Mouse (Mus musculus) embryo, embryonic 10 days (tissue): ENCODE measurements at regions not wholly inside any gene's neighbourhood (a gene's known extent, or its start where the extent isn't known, plus 50 kb on each side); places are given as distances from the start of the nearest gene placed in this dataset.
A peak's percentile ranks its signal among the peaks of the same experiment; 100 is the strongest.

Experiments
- DNase-seq: peaks from one replicate; pipeline ENCODE4 v3.0.0-alpha.2; 2015; ENCODE audit warnings: low spot score

- no peak for DNase-seq
Observed at GRCm38 (mm10) chr19:44626261-44626660, 63.6 kb downstream of the Hif1an start.

GRCm38 (mm10) chr19:44629705-44630104 is 67.1 kb downstream of the Hif1an start:
- DNase-seq, result no peak

GRCm38 (mm10) chr19:44631356-44632007 is 68.8 kb downstream of the Hif1an start:
- no peak for DNase-seq

DNA sequence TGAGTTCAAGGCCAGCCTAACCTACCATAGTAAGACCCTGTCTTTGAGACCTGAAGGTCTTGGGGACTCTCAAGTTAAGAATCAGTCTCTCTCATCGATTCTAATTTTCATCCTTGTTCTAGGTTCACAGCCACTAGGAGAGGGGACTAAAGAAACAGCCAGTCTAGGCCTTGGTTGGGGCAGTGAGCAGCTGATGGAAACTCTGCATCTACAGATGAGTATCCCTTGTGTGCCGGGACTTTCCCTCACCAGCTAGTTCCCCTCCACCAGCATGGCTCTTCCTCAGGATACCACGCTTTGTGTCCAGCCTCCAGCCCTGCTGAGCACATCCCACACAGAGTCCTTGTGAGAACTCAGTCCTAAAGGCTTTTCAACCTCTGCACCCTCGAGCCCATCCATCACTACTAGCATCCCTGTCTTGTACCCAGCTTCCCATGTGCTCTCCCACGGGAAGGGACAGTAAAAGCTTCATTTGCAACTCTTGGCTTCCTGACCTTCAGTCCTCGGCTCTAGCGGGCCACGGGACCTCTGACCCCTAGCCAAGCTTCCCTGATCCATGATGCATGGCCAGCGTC is 74.6 kb downstream of the Hif1an start:
- DNase-seq, result peak; percentile 36

DNA sequence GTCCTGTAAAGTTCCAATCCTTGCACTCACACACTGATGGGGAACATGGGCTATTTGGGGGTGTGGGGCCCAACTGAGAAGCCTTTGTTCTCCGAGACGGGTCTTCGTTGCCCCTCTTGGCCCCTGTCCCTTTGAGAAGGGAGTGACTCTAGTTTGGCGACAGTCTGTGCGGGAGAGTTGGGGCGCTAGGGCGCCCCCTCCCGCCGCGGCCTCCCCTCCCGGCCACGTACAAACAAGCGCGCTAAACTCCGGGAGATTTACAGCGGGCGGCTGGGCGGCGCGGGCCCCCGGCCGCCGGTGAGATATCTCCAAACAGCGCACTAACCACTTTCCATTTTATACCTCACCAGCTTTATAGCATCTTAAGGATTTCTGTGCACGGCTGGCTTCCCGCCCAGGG is 77.4 kb downstream of the Hif1an start:
- DNase-seq, result peak; percentile 10

- DNase-seq, result no peak
Observed at GRCm38 (mm10) chr19:44640551-44640950, 77.9 kb downstream of the Hif1an start.

GRCm38 (mm10) chr19:44642294-44642693 is 79.6 kb downstream of the Hif1an start:
- DNase-seq, result no peak

- DNase-seq, result no peak
Observed at GRCm38 (mm10) chr19:44644376-44644775, 81.7 kb downstream of the Hif1an start.

GRCm38 (mm10) chr19:44644929-44645328 is 82.3 kb downstream of the Hif1an start:
- DNase-seq, result no peak

DNA sequence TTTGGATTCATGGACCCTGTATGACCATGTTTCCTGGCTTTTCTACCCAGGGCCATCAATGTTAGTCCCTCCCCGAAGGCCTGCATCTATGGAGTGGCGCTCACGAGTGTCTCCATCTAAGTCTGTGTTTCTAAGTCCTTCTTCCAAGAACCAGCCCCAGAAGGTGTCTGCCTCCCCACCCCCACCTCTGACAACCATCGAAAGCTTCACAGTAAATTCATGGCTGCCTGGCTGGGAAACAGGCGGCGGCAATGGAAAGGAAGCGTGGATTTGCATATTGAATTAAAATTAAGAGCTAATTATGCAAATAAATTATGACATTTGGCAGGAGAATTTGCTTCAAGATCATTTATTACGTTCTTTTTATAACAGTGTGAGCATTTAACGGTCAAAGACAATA is 83.9 kb downstream of the Hif1an start:
- no peak for DNase-seq

GRCm38 (mm10) chr19:44649206-44649605 is 86.6 kb downstream of the Hif1an start:
- DNase-seq, result no peak

DNA sequence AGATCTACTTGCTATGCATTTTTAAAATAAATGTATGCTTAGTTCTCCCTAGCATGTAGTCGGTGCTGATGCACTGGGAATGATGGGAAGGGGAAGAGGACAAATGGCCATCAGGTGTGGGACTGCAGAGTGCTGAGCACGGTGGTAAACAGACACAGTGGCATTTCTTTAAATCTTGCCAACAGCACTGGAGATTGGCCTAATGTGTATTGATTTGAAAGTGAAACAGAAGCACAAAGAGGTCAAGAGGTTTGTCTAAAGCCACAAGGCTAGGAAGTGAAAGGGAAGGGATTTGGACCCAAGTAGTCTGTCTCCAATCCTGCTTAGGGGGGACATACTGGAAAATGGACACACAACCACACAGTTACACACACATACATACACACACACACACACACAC is 88.2 kb downstream of the Hif1an start:
- DNase-seq, result no peak

DNA sequence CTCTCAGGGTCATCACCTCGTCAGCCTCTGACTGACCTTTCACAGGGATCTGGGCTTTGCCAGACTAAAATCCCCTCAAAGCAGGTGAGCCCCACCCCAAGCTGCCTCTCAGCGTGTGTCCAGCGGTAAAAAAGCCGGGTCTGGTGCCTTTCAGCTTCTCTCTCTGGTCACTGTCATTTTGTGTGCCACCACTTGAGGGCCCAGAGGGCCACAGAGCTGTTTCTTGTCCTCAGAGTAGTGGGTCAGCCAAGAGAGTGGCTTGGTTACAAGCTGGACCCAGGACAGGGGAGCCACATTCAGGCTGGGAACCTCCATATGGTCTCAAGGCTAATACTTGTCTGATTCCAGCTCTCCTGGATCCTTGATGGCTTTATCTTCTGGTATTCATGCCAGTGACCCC is 89.0 kb downstream of the Hif1an start:
- no peak for DNase-seq

GRCm38 (mm10) chr19:44655719-44656118 is 93.1 kb downstream of the Hif1an start:
- peak; percentile 87 for DNase-seq

DNA sequence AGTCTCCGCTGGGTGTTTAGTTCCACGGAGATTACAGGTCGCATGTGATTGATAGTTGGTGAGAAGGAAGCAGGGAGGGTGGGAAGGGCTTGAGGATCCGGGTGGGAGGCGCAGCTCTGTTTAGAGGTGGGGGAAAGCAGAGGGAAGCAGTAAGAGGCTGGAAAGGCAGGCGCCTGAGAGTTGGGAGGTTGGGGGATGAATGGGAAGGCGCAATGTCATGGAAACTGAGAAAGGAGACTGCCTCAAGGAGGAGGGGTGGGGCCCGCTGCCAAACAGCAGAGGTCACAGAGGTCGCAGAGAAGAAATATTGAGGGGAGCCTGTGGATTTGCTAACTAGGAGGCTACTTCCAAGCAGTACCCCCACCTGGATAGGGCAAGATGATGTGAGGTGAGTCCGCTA is 96.5 kb upstream of the Pax2 start:
- DNase-seq, result no peak

- DNase-seq, result peak; percentile 78
Observed at GRCm38 (mm10) chr19:44669535-44669958, 86.3 kb upstream of the Pax2 start.

GRCm38 (mm10) chr19:44674621-44675245 is 81.1 kb upstream of the Pax2 start:
- no peak for DNase-seq

DNA sequence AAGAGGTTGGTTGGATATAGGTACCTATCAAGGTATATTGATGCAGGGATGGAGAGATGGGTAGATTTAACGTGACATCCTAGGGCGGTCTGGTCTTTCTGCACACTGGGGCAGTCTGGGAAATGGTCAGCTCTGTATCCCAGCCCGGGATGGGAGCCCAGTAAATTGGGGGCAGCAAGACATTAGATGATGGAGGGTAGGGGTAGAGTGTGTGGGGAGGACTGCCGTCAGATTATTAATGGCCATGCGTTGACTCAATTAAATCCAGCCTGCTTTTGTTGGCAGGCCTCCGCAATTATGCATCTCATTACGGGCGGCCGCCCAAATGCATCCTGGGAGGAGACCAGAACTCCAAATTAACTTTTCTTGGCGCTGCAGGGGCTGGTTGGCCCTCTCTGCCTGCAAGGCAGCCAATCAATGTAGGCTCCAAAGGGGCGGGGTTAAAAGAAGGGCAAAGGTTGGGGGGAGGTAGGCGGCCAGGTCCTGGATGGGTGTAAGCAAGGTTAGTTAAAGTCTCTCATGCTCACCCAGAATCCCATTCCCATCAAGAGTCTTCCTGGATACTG is 79.2 kb upstream of the Pax2 start:
- no peak for DNase-seq

DNA sequence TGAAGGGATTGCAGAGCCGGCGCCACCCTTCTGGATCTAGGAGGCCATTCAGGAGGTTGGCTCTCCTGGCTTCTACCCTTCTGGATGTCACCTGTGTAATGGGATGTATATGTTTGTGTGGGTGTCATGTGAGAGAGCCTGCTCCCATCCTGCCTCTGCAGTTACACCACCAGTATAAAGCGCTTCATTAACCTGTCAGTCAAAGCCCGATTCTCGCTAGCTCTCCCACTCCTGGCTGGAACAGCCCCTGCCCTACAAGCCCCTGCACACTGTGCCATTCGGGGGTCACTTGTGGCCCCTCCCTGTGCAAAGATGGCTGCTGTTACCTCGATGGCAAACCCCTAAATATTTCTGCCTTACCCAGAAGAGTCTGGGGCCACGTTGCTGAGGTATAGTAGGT is 78.5 kb upstream of the Pax2 start:
- DNase-seq, result no peak

DNA sequence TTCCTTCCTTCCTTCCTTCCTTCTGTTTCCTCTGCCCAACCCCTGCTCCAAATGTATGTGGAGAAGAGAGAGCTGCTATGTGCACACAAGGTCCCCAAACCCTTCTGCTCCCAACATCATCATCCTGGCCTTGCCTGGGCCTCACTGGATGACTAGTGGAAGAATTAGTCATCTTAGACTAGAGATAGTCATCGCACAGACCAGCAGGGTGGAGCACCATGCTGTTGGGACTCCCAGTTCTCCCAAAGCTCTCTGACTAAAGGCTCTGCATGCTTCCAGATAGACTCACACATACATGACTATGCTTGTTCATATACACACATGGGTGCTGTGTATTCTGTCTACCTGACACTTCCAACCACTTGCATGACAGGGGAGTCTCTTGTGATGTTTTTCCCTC is 77.2 kb upstream of the Pax2 start:
- no peak for DNase-seq

DNA sequence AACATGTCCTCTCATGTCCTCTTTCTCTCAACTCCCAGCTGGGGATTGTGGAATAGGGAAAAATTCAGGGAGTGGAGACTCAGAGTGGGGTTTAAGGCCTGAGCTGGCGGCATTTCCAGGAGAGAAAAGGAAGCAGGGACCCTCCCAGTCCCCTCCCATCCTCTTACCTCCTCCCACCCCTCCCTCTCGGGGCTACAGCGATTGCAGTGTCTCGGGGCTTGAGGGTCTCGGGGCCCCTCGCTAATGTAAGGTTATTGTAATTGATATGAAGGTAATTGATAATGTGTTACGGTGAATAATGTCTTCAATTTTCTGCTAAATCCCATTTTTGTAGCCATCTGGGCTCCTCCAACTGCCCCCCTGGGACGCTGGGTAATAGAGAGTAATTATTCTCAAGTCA is 74.2 kb upstream of the Pax2 start:
- no peak for DNase-seq

- DNase-seq, result no peak
Observed at GRCm38 (mm10) chr19:44683191-44683590, 72.7 kb upstream of the Pax2 start.

DNA sequence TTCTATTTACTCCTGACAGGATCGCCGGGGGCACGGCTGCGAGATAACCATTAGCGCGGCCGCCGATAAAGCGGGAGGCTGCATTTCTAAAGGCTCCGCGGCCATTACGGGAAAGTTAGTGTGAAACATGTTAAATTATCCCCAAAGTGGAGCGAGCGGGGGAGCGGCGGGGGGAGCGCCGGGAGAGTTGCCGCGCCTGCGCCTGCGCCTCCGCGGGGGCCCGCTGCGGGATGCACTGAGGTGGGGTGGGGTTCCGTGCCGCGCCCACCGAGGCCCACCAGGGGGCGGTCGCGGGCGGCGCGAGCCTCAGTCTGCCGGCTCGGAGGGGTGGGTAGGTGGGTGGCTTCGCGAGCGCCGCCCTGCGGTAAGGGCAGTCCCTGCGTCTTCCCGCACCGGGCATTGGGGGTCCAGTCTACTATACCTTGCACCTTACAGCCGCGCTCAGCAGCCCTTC is 71.8 kb upstream of the Pax2 start:
- DNase-seq, result peak; percentile 64
